Mouse (Mus musculus) frontal cortex, postnatal 25 days (tissue): ENCODE measurements around the gene Wdr59.
"Not testable (repeated sequence)": the region's sequence is repeated elsewhere in the genome, so short reads cannot be mapped to it uniquely, and the experiment has no call there.

ENCODE experiments used
- DNase-seq, 2 experiments: peaks; one replicate each; pipeline ENCODE4 v3.0.0; 2022; ENCODE audit warnings: low spot score in 2 of 2

The Wdr59 gene

GRCm38 (mm10) chr8:111537765-111538158 is 15.9 kb upstream of the Wdr59 start:
- DNase-seq: no peak

GRCm38 (mm10) chr8:111536978-111537764 is 15.3 kb upstream of the Wdr59 start:
- peak in 1 of 2 experiments; percentile 25 for DNase-seq

GRCm38 (mm10) chr8:111536031-111536977 is 14.4 kb upstream of the Wdr59 start, which contains the start of gene Znrf1:
Gene Znrf1 (plus strand): TSS chr8:111536097.
- peak; percentile 41 to 55 for DNase-seq

GRCm38 (mm10) chr8:111535491-111535890 is 13.6 kb upstream of the Wdr59 start:
- no peak for DNase-seq

- no peak for DNase-seq
Observed at GRCm38 (mm10) chr8:111533503-111533902, 11.6 kb upstream of the Wdr59 start.

GRCm38 (mm10) chr8:111531621-111532020 is 9.7 kb upstream of the Wdr59 start:
- DNase-seq: no peak

- no peak for DNase-seq
Observed at GRCm38 (mm10) chr8:111531191-111531590, 9.3 kb upstream of the Wdr59 start.

- DNase-seq: no peak
Observed at GRCm38 (mm10) chr8:111528071-111528470, 6.2 kb upstream of the Wdr59 start.

GRCm38 (mm10) chr8:111527149-111527548 is 5.3 kb upstream of the Wdr59 start:
- no peak for DNase-seq

- DNase-seq: no peak
Observed at GRCm38 (mm10) chr8:111526403-111527024, 4.6 kb upstream of the Wdr59 start.

GRCm38 (mm10) chr8:111517466-111517865 is 4.4 kb downstream of the Wdr59 start:
- no peak for DNase-seq

GRCm38 (mm10) chr8:111516451-111517035 is 5.3 kb downstream of the Wdr59 start:
- no peak for DNase-seq

GRCm38 (mm10) chr8:111513446-111513845 is 8.4 kb downstream of the Wdr59 start:
- DNase-seq: no peak

- no peak for DNase-seq
Observed at GRCm38 (mm10) chr8:111512941-111513340, 9.0 kb downstream of the Wdr59 start.

- no peak for DNase-seq
Observed at GRCm38 (mm10) chr8:111510401-111510800, 11.5 kb downstream of the Wdr59 start.

- DNase-seq: no peak
Observed at GRCm38 (mm10) chr8:111509278-111509677, 12.6 kb downstream of the Wdr59 start.

GRCm38 (mm10) chr8:111508566-111508965 is 13.3 kb downstream of the Wdr59 start:
- no peak for DNase-seq

GRCm38 (mm10) chr8:111501724-111502464 is 20.0 kb downstream of the Wdr59 start:
- no peak for DNase-seq

GRCm38 (mm10) chr8:111498249-111498648 is 23.6 kb downstream of the Wdr59 start:
- not testable (repeated sequence) for DNase-seq

GRCm38 (mm10) chr8:111496326-111496725 is 25.6 kb downstream of the Wdr59 start:
- no peak for DNase-seq

- DNase-seq: no peak
Observed at GRCm38 (mm10) chr8:111493176-111493575, 28.7 kb downstream of the Wdr59 start.
